Mouse (Mus musculus) cortical plate, adult 2 months (tissue): Measurements from ENCODE around the gene Slc10a7.

Experiments used
- CTCF ChIP-seq: fragments of 200-500 bp; IDR thresholded peaks from 2 replicates; pipeline ENCODE4 v1.5.1; 2011; ENCODE audit warnings: mild to moderate bottlenecking, control low read depth, low read length; ENCODE audit not compliant: insufficient read depth; ENCODE audit errors: extremely low read depth
- POLR2A ChIP-seq: fragments of 200-500 bp; IDR thresholded peaks from 2 replicates; pipeline ENCODE4 v1.6.1; 2011; ENCODE audit warnings: mild to moderate bottlenecking, low read length, control low read depth; ENCODE audit not compliant: insufficient read depth; ENCODE audit errors: extremely low read depth

GRCm38 (mm10) chr8:78563466-78564058 is 54.4 kb downstream of the Slc10a7 start:
- TF ChIP-seq CTCF (no peak), POLR2A (no peak)
